Mouse (Mus musculus): ENCODE results near the gene 4933405L10Rik.

4933405L10Rik gene

GRCm38 (mm10) chr8:105754688-105755087 lies 47.2 kb downstream of the 4933405L10Rik start:
- DNase-seq (ENCODE audit: low read depth, low spot score): no peak

DNA sequence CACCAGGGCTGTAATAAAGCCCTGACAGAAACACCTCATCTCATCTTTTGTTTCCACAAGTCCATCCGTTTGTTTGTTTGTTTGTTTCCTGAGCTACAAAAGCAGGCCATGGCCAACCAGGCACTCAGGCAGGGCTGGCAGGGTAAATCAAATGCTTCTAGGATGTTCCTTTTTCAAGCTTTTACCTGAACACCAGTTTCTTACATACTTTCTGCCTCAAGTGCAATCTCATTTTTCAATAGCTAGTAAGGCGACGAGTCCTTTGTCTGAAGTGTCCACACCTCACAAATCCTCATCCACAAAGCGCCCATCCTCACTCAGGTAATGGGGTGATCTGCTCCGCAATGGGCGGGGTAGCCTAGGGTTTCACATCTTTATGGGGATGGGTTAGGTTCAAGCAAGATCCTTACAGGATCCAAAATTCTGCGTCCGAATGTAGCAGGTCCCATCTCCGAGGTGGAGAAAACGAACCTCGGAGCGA lies 50.4 kb downstream of the 4933405L10Rik start:
- no peak for DNase-seq (ENCODE audit: low read depth, low spot score)

GRCm38 (mm10) chr8:105758277-105759108 lies 51.0 kb downstream of the 4933405L10Rik start, which contains the start of gene Gfod2:
Gfod2 (minus strand) TSS chr8:105758664.
- peak; percentile 87 for DNase-seq (ENCODE audit: low read depth, low spot score)
